Mouse (Mus musculus) ES-E14 (cell line): ENCODE data around the gene Dda1. TPM values are rescaled to one million over a fixed set of nuclear protein-coding genes. Genes with fewer than 3 reads are reported as not detected.
A peak's percentile ranks its signal among the peaks of the same experiment; 100 is the strongest.

Experiments
- DNase-seq: peaks from one replicate; pipeline ENCODE4 v3.0.0-alpha.2; 2013; ENCODE audit warnings: low read depth, low spot score
- H3K27ac ChIP-seq: 2 replicates; pipeline ENCODE4 v1.5.1; 2012; ENCODE audit warnings: low read depth, mild to moderate bottlenecking, low read length, moderate library complexity, mixed read lengths; ENCODE audit not compliant: poor library complexity, insufficient read depth, severe bottlenecking
- H3K36me3 ChIP-seq: 2 replicates; pipeline ENCODE4 v1.6.1; 2012; ENCODE audit warnings: mild to moderate bottlenecking, low read length, moderate library complexity, mixed read lengths; ENCODE audit not compliant: control insufficient read depth, poor library complexity, insufficient read depth, severe bottlenecking
- H3K4me1 ChIP-seq, 2 experiments: fragments of 150-350 bp in 1 of 2; sonication (generic) in 1 of 2; 2 replicates each; pipeline ENCODE4 v1.6.1; 2012; ENCODE audit warnings: low read length in 2 of 2, mild to moderate bottlenecking in 1 of 2, mixed read lengths in 1 of 2; ENCODE audit not compliant: control insufficient read depth in 2 of 2, insufficient read depth in 2 of 2, poor library complexity in 1 of 2
- H3K4me3 ChIP-seq, 2 experiments: fragments of 150-350 bp in 1 of 2; sonication (generic) in 1 of 2; 2 replicates each; pipeline ENCODE4 v1.5.1; 2012; ENCODE audit warnings: low read length in 2 of 2, low read depth in 1 of 2, mild to moderate bottlenecking in 1 of 2, mixed read lengths in 1 of 2; ENCODE audit not compliant: insufficient read depth in 1 of 2, poor library complexity in 1 of 2, severe bottlenecking in 1 of 2
- H3K9ac ChIP-seq: 2 replicates; pipeline ENCODE4 v1.6.1; 2012; ENCODE audit warnings: low read depth, mild to moderate bottlenecking, low read length, mixed read lengths; ENCODE audit not compliant: poor library complexity, insufficient read depth, severe bottlenecking
- H3K9me3 ChIP-seq: fragments of 150-350 bp; sonication (generic); 2 replicates; pipeline ENCODE4 v1.6.1; 2012; ENCODE audit warnings: low read depth, mild to moderate bottlenecking, low read length; ENCODE audit not compliant: control insufficient read depth, insufficient read depth
- CHD2 ChIP-seq: IDR thresholded peaks from 2 replicates; pipeline ENCODE4 v1.6.1; 2014; ENCODE audit warnings: mild to moderate bottlenecking, low read depth, low read length, inconsistent platforms
- HCFC1 ChIP-seq: IDR thresholded peaks from 2 replicates; pipeline ENCODE4 v1.6.1; 2012; ENCODE audit warnings: low read length, inconsistent platforms, borderline replicate concordance; ENCODE audit not compliant: insufficient read depth
- MAFK ChIP-seq: IDR thresholded peaks from 2 replicates; pipeline ENCODE4 v1.6.1; 2014; ENCODE audit warnings: mild to moderate bottlenecking, low read depth, low read length, inconsistent platforms; ENCODE audit not compliant: insufficient read depth
- ZC3H11A ChIP-seq: IDR thresholded peaks from 2 replicates; pipeline ENCODE4 v1.6.1; 2012; ENCODE audit warnings: low read depth, mild to moderate bottlenecking, inconsistent platforms, low read length, borderline replicate concordance
- ZNF384 ChIP-seq: IDR thresholded peaks from 2 replicates; pipeline ENCODE4 v1.6.1; 2012; ENCODE audit warnings: low read depth, low read length, inconsistent platforms
- in situ Hi-C, 2 experiments: fragments of 600-800 bp; cut with MboI; formaldehyde crosslinking; loops; one replicate each; pipeline ENCODE4 v1.15.1; 2025; ENCODE audit warnings: low sequenced_read_pairs in 2 of 2, inconsistent platforms in 1 of 2; ENCODE audit not compliant: unreplicated experiment in 2 of 2
- total RNA-seq: library from RNA; depleted of rRNA; stranded (reverse); fragments of 300-350 nt; gene quantifications from 2 replicates; pipeline ENCODE4 v1.2.3, GENCODE M21; 2012

The Dda1 gene
- total RNA-seq, 1 experiment = 65.1 TPM

- no peak overlapping the region for H3K4me3 ChIP-seq
- TF ChIP-seq ZNF384 (no peak), HCFC1 (no peak)
- DNase-seq = no peak
- H3K4me1 ChIP-seq = peaks cover 6 to 14% of the 10 kb centered on the region in 2 experiments; a peak in 3 of 4 replicates
- in situ Hi-C loops = no loop called here
- no peak overlapping the region for H3K9ac ChIP-seq
- H3K9me3 ChIP-seq = no peaks in the 10 kb centered on the region
- H3K36me3 ChIP-seq = peaks cover 3% of the 10 kb centered on the region; the same call in 1 of the 2 replicates
- no peak overlapping the region for H3K27ac ChIP-seq
Measured at GRCm38 (mm10) chr8:71462191-71462590, 6.8 kb upstream of the Dda1 start.

DNA sequence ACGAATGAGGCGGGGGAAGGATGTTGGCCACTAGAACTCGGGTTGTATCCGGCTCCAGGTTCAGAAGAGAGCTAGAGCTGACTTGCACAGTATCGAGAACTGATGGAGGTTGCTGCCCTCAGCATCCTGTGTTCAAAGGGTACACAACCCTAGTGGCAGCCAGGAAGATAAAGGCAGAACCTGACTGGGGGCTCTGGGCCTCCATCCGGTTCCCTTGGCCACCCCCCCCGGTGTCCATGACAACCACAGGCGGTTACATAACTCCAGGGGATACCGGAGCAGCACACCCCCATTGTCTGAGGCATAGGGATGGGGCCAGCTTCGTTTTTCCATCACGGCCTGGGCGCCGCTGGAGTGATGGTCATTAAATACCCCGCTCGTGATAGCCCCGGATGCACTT lies 6.2 kb upstream of the Dda1 start:
- DNase-seq = no peak
- H3K36me3 ChIP-seq = peaks cover 3% of the 10 kb centered on the region; the same call in 1 of the 2 replicates
- no peaks in the 10 kb centered on the region for H3K9me3 ChIP-seq
- peaks cover 3 to 13% of the 10 kb centered on the region in 2 experiments; a peak in 1 of 4 replicates for H3K4me1 ChIP-seq
- peak overlapping the region; percentile 82 for H3K9ac ChIP-seq
- no peak overlapping the region for H3K27ac ChIP-seq
- peak overlapping the region; percentile 92 to 96 for H3K4me3 ChIP-seq
- TF ChIP-seq MAFK (no peak), HCFC1 (no peak), ZC3H11A (no peak), ZNF384 (no peak), CHD2 (no peak)
- in situ Hi-C loops = no loop called here

DNA sequence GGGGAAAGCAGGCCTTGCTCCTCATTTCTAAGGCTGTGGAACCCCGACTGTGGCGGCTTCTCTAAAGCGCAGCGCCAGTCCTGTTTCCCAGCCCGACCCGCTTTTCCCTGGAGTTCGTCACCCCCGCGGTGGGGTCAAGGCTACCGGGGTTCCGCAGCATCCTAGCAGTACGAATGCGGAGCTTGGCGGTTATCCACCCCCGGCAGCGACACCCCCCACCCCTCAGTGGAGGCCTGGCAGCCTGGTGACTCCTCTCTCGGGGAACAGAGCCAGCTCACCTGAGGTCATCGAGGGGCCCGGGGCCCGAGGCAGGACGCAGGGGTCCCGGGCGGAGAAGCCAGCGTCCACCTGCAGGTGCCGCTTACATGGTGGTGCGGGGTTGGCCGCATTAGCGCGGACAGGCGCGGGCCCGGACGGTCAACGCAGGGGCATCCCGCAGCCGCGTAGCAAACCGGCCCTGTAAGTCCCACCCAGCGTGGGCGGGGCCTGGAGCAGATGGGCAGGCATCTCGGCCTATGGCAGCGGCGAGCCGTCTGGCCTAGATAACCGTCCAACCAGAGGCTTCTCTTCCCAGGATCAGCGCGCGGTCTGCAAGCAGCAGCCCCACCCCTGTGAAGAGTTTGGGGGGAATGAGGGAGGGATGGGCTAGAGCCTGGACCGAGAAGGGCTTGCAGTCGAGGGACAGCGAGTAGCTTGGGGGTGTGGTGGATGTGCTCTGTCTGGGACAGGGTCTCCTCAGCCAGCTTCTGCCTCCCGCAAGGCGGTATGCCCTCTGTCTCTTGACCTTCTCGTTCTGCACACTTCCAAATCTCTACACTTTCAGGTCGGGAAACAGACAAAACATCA lies 5.6 kb upstream of the Dda1 start, which contains the start of gene Abhd8:
TSS of gene Abhd8 (minus strand) at position 468 of the 846 bp plus-strand sequence.
- Histone ChIP-seq H3K4me3 (peak within 1 kb of the TSS; percentile 92 to 96), H3K4me1 (peaks cover 3 to 10% of the 10 kb centered on the region in 2 experiments; a peak in 1 of 4 replicates), H3K9me3 (no peaks in the 10 kb centered on the region), H3K36me3 (peaks cover 3% of the 10 kb centered on the region; the same call in 1 of the 2 replicates), H3K9ac (peak within 1 kb of the TSS; percentile 82), H3K27ac (no peak within 1 kb of the TSS)
- peak; percentile 86 for DNase-seq
- TF ChIP-seq ZNF384 (no peak), HCFC1 (peak; percentile 56; the same call in 1 of the 2 replicates), CHD2 (0 out of 2 replicates have a peak, but pooled peaks have one; percentile 49), ZC3H11A (no peak), MAFK (no peak)
- in situ Hi-C loops = no loop called here

DNA sequence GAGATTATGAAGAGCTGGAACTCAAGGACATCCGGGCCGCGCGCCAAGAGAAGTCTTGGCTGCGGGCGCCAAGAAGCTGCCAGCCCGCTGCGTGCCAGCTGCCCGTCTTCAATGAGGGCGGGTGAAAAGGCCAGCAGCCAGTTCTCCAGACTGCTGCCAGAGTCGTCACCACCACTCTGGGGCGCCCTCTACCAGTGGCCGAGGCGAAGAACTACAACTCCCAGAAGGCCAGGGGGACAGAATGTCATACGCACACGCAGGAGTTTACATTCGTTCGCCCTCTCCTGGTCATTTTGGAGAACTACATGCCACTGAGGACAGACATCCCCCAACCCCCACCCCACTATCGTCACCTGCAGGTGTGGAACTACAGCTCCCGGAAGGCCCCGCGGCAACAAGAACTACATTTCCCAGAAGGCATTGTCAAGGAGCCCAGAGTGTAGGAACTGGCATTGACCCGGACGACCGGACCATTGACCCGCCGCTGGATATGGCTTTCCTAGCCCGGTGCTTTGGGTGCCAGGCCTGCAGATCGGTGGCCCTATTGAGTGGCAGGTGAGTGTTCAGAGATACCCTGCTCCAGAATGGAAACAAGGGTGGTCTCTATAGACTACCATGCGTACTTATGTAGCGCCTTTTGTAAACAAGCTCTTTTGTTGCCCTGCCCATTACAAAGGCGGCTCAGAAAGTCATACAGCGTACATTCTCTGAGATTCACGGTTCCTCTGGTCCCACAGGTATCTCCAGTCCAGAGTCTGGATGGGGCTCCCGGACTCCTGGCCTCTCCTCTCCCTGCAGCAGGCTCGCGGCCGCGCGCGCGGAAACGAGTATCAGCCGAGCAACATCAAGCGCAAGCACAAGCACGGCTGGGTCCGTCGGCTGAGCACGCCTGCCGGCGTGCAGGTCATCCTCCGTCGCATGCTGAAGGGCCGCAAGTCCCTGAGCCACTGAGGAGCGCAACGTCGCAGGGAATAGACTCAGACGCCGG lies 4.2 kb upstream of the Dda1 start, which contains the start of gene Mrpl34:
TSS of gene Mrpl34 (plus strand) at position 447 of the 988 bp plus-strand sequence.
- H3K36me3 ChIP-seq = peaks cover 3% of the 10 kb centered on the region; the same call in 1 of the 2 replicates
- no peak within 1 kb of the TSS; the same call in 1 of the 2 replicates for H3K27ac ChIP-seq
- no peaks in the 10 kb centered on the region for H3K9me3 ChIP-seq
- peak within 1 kb of the TSS; percentile 91 for H3K9ac ChIP-seq
- TF ChIP-seq HCFC1 (peak; percentile 100), ZNF384 (no peak), CHD2 (peak; percentile 68; the same call in 1 of the 2 replicates), ZC3H11A (no peak), MAFK (no peak)
- DNase-seq = peak; percentile 100
- H3K4me3 ChIP-seq = peak within 1 kb of the TSS; percentile 86 to 96
- in situ Hi-C loops = no loop called here
- H3K4me1 ChIP-seq = peaks cover 5 to 10% of the 10 kb centered on the region in 2 experiments; a peak in 2 of 4 replicates
